Mouse (Mus musculus): Measurements from ENCODE around the gene Thap8. TPM values are rescaled to one million over a fixed set of nuclear protein-coding genes. Genes with fewer than 3 reads are reported as not detected.

Gene Thap8
- polyA plus RNA-seq, 1 experiment: 1.8 TPM

GRCm38 (mm10) chr7:30318142-30318541, 38.2 kb downstream of the Thap8 start:
- Histone ChIP-seq H3K27me3 (ENCODE audit: control insufficient read depth, insufficient read depth, low read length) (no peaks in the 10 kb centered on the region), H3K27ac (ENCODE audit: control insufficient read depth, insufficient read depth, low read depth, low read length) (no peak overlapping the region), H3K4me3 (ENCODE audit: control insufficient read depth, low read depth, low read length) (no peak overlapping the region), H3K4me1 (ENCODE audit: control insufficient read depth, insufficient read depth, low read length) (peaks cover 8% of the 10 kb centered on the region), H3K36me3 (ENCODE audit: control insufficient read depth, insufficient read depth, low read length) (no peaks in the 10 kb centered on the region)
- TF ChIP-seq CTCF (IDR thresholded peaks at IDR 0.05; ENCODE audit: control insufficient read depth, insufficient read depth, insufficient replicate concordance, low read depth, low read length) (no peak), POLR2A (IDR thresholded peaks at IDR 0.05; ENCODE audit: control insufficient read depth, low read depth, low read length) (no peak)

- H3K27me3 ChIP-seq (ENCODE audit: control insufficient read depth, insufficient read depth, low read length): no peaks in the 10 kb centered on the region
- TF ChIP-seq CTCF (IDR thresholded peaks at IDR 0.05; ENCODE audit: control insufficient read depth, insufficient read depth, insufficient replicate concordance, low read depth, low read length): no peak
- no peak for TF ChIP-seq POLR2A (IDR thresholded peaks at IDR 0.05; ENCODE audit: control insufficient read depth, low read depth, low read length)
- no peaks in the 10 kb centered on the region for H3K36me3 ChIP-seq (ENCODE audit: control insufficient read depth, insufficient read depth, low read length)
- H3K4me3 ChIP-seq (ENCODE audit: control insufficient read depth, low read depth, low read length): no peak overlapping the region
- H3K4me1 ChIP-seq (ENCODE audit: control insufficient read depth, insufficient read depth, low read length): peaks cover 5% of the 10 kb centered on the region
- no peak overlapping the region for H3K27ac ChIP-seq (ENCODE audit: control insufficient read depth, insufficient read depth, low read depth, low read length)
These were observed 41.1 kb downstream of the Thap8 start for GRCm38 (mm10) chr7:30320946-30321345.

GRCm38 (mm10) chr7:30321539-30322284, 41.8 kb downstream of the Thap8 start, which contains the start of gene E130208F15Rik:
TSS of gene E130208F15Rik (plus strand) at chr7:30321740.
- Histone ChIP-seq H3K36me3 (ENCODE audit: control insufficient read depth, insufficient read depth, low read length) (no peaks in the 10 kb centered on the region), H3K4me1 (ENCODE audit: control insufficient read depth, insufficient read depth, low read length) (peaks cover 5% of the 10 kb centered on the region), H3K4me3 (ENCODE audit: control insufficient read depth, low read depth, low read length) (peak within 1 kb of the TSS; percentile 80), H3K27ac (ENCODE audit: control insufficient read depth, insufficient read depth, low read depth, low read length) (peak within 1 kb of the TSS; percentile 59), H3K27me3 (ENCODE audit: control insufficient read depth, insufficient read depth, low read length) (no peaks in the 10 kb centered on the region)
- no peak for TF ChIP-seq CTCF (IDR thresholded peaks at IDR 0.05; ENCODE audit: control insufficient read depth, insufficient read depth, insufficient replicate concordance, low read depth, low read length)
- peak; percentile 59; the same call in 1 of the 2 replicates for TF ChIP-seq POLR2A (IDR thresholded peaks at IDR 0.05; ENCODE audit: control insufficient read depth, low read depth, low read length)

GRCm38 (mm10) chr7:30322285-30322667, 42.4 kb downstream of the Thap8 start:
- H3K4me1 ChIP-seq (ENCODE audit: control insufficient read depth, insufficient read depth, low read length): peaks cover 7% of the 10 kb centered on the region
- H3K36me3 ChIP-seq (ENCODE audit: control insufficient read depth, insufficient read depth, low read length): no peaks in the 10 kb centered on the region
- H3K27me3 ChIP-seq (ENCODE audit: control insufficient read depth, insufficient read depth, low read length): no peaks in the 10 kb centered on the region
- H3K27ac ChIP-seq (ENCODE audit: control insufficient read depth, insufficient read depth, low read depth, low read length): peak overlapping the region; percentile 59
- TF ChIP-seq CTCF (IDR thresholded peaks at IDR 0.05; ENCODE audit: control insufficient read depth, insufficient read depth, insufficient replicate concordance, low read depth, low read length) (no peak), POLR2A (IDR thresholded peaks at IDR 0.05; ENCODE audit: control insufficient read depth, low read depth, low read length) (peak; percentile 83)
- peak overlapping the region; percentile 80 for H3K4me3 ChIP-seq (ENCODE audit: control insufficient read depth, low read depth, low read length)

GRCm38 (mm10) chr7:30322865-30323264, 43.0 kb downstream of the Thap8 start:
- H3K4me1 ChIP-seq (ENCODE audit: control insufficient read depth, insufficient read depth, low read length): peaks cover 7% of the 10 kb centered on the region
- peak overlapping the region; percentile 80 for H3K4me3 ChIP-seq (ENCODE audit: control insufficient read depth, low read depth, low read length)
- H3K36me3 ChIP-seq (ENCODE audit: control insufficient read depth, insufficient read depth, low read length): no peaks in the 10 kb centered on the region
- TF ChIP-seq POLR2A (IDR thresholded peaks at IDR 0.05; ENCODE audit: control insufficient read depth, low read depth, low read length): no peak
- no peak for TF ChIP-seq CTCF (IDR thresholded peaks at IDR 0.05; ENCODE audit: control insufficient read depth, insufficient read depth, insufficient replicate concordance, low read depth, low read length)
- peak overlapping the region; percentile 59; the same call in 1 of the 2 replicates for H3K27ac ChIP-seq (ENCODE audit: control insufficient read depth, insufficient read depth, low read depth, low read length)
- no peaks in the 10 kb centered on the region for H3K27me3 ChIP-seq (ENCODE audit: control insufficient read depth, insufficient read depth, low read length)

GRCm38 (mm10) chr7:30323795-30324194, 43.9 kb downstream of the Thap8 start, which contains the start of gene Sdhaf1:
TSS of gene Sdhaf1 (minus strand) at chr7:30323895.
- H3K4me1 ChIP-seq (ENCODE audit: control insufficient read depth, insufficient read depth, low read length): peaks cover 7% of the 10 kb centered on the region
- peak within 1 kb of the TSS; percentile 80 for H3K4me3 ChIP-seq (ENCODE audit: control insufficient read depth, low read depth, low read length)
- no peak for TF ChIP-seq POLR2A (IDR thresholded peaks at IDR 0.05; ENCODE audit: control insufficient read depth, low read depth, low read length)
- no peaks in the 10 kb centered on the region for H3K36me3 ChIP-seq (ENCODE audit: control insufficient read depth, insufficient read depth, low read length)
- H3K27me3 ChIP-seq (ENCODE audit: control insufficient read depth, insufficient read depth, low read length): no peaks in the 10 kb centered on the region
- H3K27ac ChIP-seq (ENCODE audit: control insufficient read depth, insufficient read depth, low read depth, low read length): peak within 1 kb of the TSS; percentile 59; the same call in 1 of the 2 replicates

GRCm38 (mm10) chr7:30324300-30324944, 44.5 kb downstream of the Thap8 start:
- H3K27me3 ChIP-seq (ENCODE audit: control insufficient read depth, insufficient read depth, low read length): no peaks in the 10 kb centered on the region
- H3K4me3 ChIP-seq (ENCODE audit: control insufficient read depth, low read depth, low read length): no peak overlapping the region
- H3K4me1 ChIP-seq (ENCODE audit: control insufficient read depth, insufficient read depth, low read length): peaks cover 7% of the 10 kb centered on the region
- no peaks in the 10 kb centered on the region for H3K36me3 ChIP-seq (ENCODE audit: control insufficient read depth, insufficient read depth, low read length)
- no peak for TF ChIP-seq CTCF (IDR thresholded peaks at IDR 0.05; ENCODE audit: control insufficient read depth, insufficient read depth, insufficient replicate concordance, low read depth, low read length)
- TF ChIP-seq POLR2A (IDR thresholded peaks at IDR 0.05; ENCODE audit: control insufficient read depth, low read depth, low read length): no peak
- no peak overlapping the region for H3K27ac ChIP-seq (ENCODE audit: control insufficient read depth, insufficient read depth, low read depth, low read length)
